Mouse (Mus musculus) left cerebral cortex, postnatal 4 days (tissue): Measurements from ENCODE around the gene Sigirr. TPM values are rescaled to one million over a fixed set of nuclear protein-coding genes. Genes with fewer than 3 reads are reported as not detected.

Source experiments
- DNase-seq: peaks from one replicate; pipeline ENCODE4 v3.0.0-alpha.2; 2022
- intact Hi-C: fragments of 180-260 bp; cut with DNase I; formaldehyde crosslinking; loops from one replicate; pipeline ENCODE4 v1.15.1; 2025
- total RNA-seq, 2 experiments: library from RNA; stranded (reverse); gene quantifications; 2 replicates each; pipeline ENCODE4 v1.2.3; 2021

Sigirr gene
- total RNA-seq, 2 experiments from 2014 or later: 2.8 to 2.9 TPM

DNA sequence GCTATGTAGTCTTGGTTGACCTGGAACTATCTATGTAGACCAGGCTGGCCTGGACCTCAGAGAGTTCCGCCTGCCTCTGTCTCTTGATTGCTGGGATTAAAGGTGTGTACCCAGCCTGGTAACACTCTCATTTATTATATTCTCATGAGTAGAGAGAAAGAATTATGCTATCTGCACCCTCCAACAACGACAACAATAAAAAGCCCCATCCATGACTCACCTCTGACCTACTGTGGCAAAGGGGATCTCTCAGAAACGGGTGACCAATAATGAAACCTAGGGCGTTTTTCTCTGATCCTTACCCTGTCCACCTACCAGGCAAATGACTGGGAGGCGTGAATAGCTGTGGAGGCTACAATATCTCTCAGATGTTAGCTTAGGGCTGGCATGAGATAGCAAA, 3.2 kb downstream of the Sigirr start:
- intact Hi-C loops: no loop called here
- DNase-seq: no peak

DNA sequence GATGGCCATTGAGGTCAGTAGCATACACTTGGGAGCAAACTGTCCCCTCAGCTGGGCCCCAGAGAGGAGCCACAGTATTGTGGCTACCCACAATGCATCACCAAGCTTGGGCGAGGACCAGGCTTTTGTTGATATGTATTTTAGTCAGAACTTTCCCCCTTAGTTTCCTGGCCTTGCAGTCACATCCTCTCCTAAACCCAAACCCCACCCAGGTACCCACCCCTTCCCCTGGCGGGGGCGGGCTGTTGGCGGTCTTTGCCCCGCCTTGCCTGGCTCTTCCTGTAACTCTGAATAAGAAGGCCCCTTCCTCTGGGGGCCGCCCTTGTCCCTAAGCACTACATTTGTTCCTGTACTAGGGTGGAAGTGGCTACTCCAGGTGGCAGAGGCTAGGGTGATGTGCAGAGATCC, 3.7 kb downstream of the Sigirr start:
- no peak for DNase-seq
- intact Hi-C loops: no loop called here

DNA sequence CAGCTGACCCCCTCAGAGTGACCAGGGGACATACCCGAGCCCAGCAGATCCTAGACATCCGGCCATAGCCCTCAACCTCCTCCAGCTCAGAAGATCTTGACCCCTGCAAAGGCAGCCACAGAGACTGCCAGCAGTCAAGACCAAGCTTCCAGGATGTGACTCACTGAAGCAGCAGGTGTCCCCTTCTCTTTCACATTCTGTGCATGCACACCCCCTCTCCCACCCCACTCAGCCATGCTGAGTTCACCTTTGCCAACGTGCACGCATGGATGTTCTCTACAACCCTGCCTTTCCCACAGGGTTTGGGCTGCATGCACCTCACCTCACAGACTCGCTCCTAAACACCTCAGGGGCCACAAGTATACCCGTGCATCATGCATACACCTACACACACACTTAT, 4.4 kb downstream of the Sigirr start:
- intact Hi-C loops: no loop called here
- DNase-seq: no peak

- intact Hi-C loops: no loop called here
- DNase-seq: no peak
Observed at GRCm38 (mm10) chr7:141094487-141095205, 5.7 kb downstream of the Sigirr start.

DNA sequence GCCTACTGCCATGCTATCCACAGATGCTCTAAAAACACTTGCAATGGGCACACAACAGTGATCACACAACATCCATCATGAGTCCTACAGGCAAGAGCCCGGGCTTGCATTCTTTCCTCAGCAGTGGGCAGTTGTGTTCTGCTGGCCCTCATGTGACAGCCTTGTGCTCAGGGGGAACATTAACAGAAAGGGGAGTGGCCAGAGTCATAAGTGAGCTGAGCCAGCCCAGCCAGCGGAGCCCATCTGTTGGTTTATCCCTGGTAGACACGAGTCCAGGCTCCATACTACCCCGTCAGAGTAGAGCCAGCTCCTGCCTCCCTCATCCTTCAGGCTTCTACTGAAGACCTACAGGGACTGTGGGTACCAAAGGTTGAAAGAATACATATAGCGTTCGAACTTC, 6.4 kb downstream of the Sigirr start:
- no peak for DNase-seq
- intact Hi-C loops: no loop called here

GRCm38 (mm10) chr7:141092051-141092735, 8.2 kb downstream of the Sigirr start:
- peak; percentile 75 for DNase-seq
- intact Hi-C loops: no loop called here

GRCm38 (mm10) chr7:141090228-141090627, 10.1 kb downstream of the Sigirr start:
- intact Hi-C loops: no loop called here
- no peak for DNase-seq

DNA sequence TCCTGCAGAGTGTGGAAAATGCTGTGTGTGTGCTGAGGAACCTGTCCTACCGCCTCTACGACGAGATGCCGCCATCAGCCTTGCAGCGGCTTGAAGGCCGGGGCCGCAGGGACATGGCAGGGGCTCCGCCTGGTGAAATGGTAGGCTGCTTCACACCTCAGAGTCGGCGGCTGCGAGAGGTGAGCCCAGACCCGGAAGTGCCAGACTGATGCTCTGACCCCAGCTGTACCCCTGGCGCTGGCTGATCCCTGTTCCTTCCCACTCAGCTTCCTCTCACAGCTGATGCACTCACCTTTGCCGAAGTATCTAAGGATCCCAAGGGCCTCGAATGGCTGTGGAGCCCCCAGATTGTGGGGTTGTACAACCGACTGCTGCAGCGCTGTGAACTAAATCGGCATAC, 11.9 kb downstream of the Sigirr start:
- DNase-seq: no peak
- intact Hi-C loops: no loop called here

- DNase-seq: no peak
- intact Hi-C loops: no loop called here
Observed at GRCm38 (mm10) chr7:141087894-141088293, 12.5 kb downstream of the Sigirr start.

GRCm38 (mm10) chr7:141079481-141080449, 20.6 kb downstream of the Sigirr start:
- no peak for DNase-seq
- intact Hi-C loops: no loop called here

DNA sequence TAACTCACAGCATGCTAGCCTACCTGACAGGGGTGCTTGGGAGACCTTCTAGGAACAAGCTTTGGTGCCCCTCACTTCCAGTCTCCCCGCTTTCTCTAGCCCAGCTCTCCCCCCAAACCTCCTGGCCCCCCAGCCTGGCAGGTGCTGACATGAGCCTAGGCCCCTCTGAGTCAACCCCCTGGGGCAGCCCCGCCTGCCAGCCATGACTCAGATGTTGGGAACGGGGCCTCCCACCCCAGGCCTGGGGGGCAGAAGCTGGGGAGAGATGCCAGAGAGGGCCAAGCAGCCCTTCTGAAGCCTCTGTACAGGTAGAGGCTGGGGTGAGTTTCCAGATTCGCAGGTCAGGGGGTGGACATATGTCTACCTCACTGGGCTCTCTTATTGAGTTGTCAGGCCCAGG, 21.5 kb downstream of the Sigirr start:
- intact Hi-C loops: no loop called here
- DNase-seq: no peak

DNA sequence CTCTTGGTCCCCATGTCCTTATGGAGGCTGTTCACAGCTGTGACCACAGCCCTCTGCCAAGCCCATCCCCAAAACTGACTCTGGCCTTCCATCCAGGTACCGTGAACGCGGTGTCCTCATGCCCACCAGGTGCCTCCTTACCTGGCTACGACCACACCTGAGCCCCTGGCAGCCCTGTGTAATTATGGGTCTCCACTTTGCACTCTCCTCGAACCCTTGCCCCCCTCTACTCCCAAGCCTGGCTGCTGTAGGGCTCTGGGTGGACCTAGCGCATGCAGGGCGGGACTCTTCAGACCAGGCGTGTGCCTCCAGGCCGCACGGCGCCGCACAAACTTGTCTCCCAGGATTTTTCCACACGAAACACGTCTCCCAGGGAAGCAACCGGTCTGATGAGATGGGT, 22.5 kb downstream of the Sigirr start, which contains the start of gene Pkp3:
Gene Pkp3, plus strand, starts transcription at position 378 of the 400 bp plus-strand sequence.
- DNase-seq: no peak
- intact Hi-C loops: no loop called here

- intact Hi-C loops: no loop called here
- DNase-seq: no peak
Observed at GRCm38 (mm10) chr7:141073782-141074181, 26.6 kb downstream of the Sigirr start.

- no peak for DNase-seq
Observed at GRCm38 (mm10) chr7:141072017-141072745, 28.2 kb downstream of the Sigirr start.

GRCm38 (mm10) chr7:141070058-141070862, 30.1 kb downstream of the Sigirr start:
- intact Hi-C loops: no loop called here
- peak; percentile 74 for DNase-seq

More at GRCm38 (mm10) chr7:141072017-141072745, 28.2 kb downstream of the Sigirr start:
- intact Hi-C loops: no loop called here

- intact Hi-C loops: loop anchor here (10.0 kb wide), 1 partner anchor 106 kb away; the partner anchor contains the start of gene Rnh1
- no peak for DNase-seq
Observed at GRCm38 (mm10) chr7:141068351-141068750, 32.0 kb downstream of the Sigirr start.

DNA sequence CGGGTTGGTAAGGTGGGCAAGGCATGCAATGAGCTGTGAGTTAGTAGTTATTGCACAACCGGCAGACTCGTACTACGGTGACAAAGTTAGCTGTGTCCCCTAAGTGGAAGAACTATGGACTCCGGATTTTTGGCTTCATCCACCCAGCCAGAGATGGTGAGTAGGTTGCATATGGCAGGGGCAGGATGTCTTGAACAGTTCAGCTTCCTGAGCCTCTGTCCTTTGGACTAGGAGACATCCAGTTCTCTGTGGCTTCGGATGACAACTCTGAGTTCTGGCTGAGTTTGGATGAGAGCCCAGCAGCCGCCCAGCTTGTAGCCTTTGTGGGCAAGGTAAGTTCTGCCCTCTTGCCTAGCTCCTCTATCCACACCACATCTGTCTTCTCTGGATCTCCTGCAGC, 35.8 kb downstream of the Sigirr start:
- DNase-seq: no peak
- intact Hi-C loops: loop anchor here (10.0 kb wide), 1 partner anchor 110 kb away; the partner anchor contains the start of gene Rnh1

DNA sequence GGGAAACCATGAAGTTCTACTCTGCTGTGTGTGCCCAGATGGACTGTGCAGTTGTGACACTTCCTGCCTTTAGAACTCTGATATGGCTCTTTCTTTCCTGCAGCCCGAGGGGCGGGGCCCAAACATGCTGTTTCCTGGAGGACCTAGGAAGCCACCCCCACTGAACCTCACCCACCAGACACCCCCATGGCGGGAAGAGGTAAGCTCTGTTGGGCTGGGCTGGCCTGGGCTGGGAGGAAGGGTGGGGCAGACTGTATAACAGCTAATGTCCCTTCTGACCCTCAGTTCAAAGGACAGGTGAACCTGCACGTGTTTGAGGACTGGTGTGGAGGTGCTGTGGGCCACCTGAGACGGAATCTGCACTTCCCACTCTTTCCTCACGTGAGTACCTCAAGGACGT, 36.2 kb downstream of the Sigirr start:
- no peak for DNase-seq
- intact Hi-C loops: loop anchor here (10.0 kb wide), 1 partner anchor 111 kb away; the partner anchor contains the start of gene Rnh1

DNA sequence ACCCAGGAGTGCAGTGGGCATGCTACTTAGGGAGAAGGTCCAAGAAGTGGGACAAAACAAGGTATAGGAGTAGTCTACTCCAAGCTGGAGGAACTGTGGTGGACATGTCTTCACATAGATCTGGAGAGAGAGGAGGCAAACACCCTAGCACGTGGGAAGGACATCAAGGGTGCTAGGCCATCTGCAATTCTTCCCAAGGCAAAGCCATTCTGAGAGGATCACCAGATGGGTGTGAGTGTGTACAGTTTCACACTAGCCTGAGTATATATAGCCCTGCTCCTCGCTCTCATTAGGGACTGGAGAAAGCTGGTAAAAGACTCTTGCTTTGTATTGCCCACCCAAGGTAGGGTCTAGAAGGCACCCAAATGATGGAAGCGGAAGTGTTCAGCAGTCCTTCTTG, 37.0 kb downstream of the Sigirr start:
- intact Hi-C loops: loop anchor here (10.0 kb wide), 1 partner anchor 111 kb away; the partner anchor contains the start of gene Rnh1
- DNase-seq: no peak
